Mouse (Mus musculus): ENCODE results near the gene Spock1.
A peak's percentile ranks its signal among the peaks of the same experiment; 100 is the strongest.

The Spock1 gene

DNA sequence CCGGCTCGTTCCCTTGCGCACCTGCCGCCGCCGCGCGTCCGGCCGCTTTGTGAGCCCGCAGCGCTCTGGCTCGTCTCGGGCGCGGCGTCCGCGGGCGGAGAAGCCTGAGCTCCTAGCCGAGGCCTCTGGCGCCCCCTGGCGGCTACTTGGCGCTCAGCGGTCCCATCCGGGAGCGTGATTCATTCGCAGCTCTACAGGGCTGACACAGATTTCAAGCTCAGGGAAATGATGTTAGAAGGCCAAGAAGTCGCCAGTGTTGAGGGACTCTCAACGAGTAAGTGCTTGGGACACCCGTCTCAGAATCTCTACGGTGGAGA lies at the start of gene Spock1:
Spock1 (minus strand) TSS at position 67 of the 317 bp plus-strand sequence.
- peak; percentile 74 to 94 for DNase-seq (ENCODE audit: low spot score in 2 of 2)

DNA sequence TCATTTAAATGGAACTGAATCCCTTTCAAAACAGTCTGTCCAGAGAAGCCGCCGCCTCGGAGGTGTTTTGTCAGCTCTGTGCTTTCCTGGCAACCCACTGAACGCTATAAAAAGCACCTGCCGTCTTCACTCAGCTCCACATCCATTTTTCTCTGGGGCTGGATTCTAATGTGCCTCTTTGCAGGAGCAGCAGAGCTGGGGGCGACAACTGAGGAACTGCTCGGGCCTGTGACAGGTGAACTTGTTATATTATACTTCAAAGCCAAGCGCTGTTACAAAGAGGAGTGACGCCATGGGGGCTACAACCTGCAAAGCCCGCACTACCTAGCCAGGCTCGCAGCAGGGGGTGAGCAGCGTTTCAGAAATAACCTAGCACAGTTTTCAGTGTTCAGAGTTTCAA lies 42.0 kb upstream of the Spock1 start:
- DNase-seq (ENCODE audit: low spot score in 2 of 2): peak; percentile 42 to 53

GRCm38 (mm10) chr13:57949513-57949912 lies 41.4 kb upstream of the Spock1 start:
- DNase-seq (ENCODE audit: low spot score in 2 of 2): no peak

DNA sequence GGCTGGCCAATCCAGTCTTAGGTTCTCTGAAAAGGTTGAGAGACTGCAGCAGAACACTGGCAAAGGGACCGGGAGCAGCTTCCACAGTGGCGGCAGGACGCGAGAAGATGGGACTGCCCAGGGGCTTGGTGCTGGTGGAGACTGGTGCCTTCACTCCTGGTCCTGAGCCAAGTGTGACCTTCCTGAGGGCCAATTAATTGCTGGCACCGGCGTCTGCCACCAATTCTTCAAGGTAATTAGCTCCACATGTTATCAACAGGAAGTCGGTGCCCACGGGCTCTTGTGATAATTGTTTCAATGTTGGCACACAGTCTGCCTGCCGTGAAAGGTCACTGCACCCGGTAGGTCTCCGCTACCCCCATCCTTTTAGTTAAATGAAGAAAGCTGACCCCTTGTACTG lies 37.1 kb upstream of the Spock1 start:
- DNase-seq (ENCODE audit: low spot score in 2 of 2): no peak

DNA sequence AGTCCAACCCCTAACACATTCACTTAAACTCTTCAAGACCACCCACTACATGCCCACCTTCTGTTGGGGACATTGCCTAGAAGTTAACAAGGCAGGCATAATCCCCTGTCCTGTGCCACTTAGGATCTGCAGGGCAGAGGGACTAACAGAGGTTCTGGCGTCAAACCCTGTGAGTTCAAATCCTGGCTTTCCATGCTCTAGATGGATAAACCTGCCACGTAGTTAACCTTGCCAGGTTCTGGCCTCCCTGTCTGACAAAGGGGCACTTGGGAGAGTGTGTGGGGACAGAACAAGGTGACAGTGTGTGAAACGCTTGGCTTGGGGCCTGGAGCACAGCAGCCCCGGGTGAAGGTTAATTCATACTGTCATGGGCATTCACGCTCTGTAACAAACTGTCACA lies 36.3 kb upstream of the Spock1 start:
- DNase-seq (ENCODE audit: low spot score in 2 of 2): no peak

- no peak for DNase-seq (ENCODE audit: low spot score in 2 of 2)
Observed at GRCm38 (mm10) chr13:57943900-57944299, 35.8 kb upstream of the Spock1 start.

GRCm38 (mm10) chr13:57937463-57938229 lies 29.5 kb upstream of the Spock1 start:
- DNase-seq (ENCODE audit: low spot score in 2 of 2): peak; percentile 28 to 38

GRCm38 (mm10) chr13:57931998-57932397 lies 23.9 kb upstream of the Spock1 start:
- DNase-seq (ENCODE audit: low spot score in 2 of 2): no peak

GRCm38 (mm10) chr13:57931376-57931775 lies 23.2 kb upstream of the Spock1 start:
- DNase-seq (ENCODE audit: low spot score in 2 of 2): no peak

DNA sequence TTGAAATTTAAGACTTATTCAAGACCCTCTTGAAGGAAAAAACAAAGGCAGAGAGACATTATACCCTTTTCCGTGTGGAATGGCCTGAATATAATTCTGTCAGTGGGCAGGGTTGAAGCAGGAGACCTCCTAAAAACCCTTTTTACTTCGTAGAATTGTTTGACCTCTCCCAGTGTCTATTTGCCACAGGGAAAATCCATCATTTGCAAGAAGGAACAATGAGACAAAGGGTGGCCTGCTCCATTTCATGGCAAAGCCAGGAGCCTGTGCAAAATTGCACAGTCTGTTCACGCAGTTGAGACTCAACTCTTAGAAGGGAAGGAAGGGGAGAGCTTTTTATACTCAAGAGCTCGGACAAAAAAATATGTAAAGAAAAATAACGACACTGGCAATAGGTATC lies 22.6 kb upstream of the Spock1 start:
- DNase-seq (ENCODE audit: low spot score in 2 of 2): no peak

GRCm38 (mm10) chr13:57930283-57930682 lies 22.2 kb upstream of the Spock1 start:
- no peak for DNase-seq (ENCODE audit: low spot score in 2 of 2)

- DNase-seq (ENCODE audit: low spot score in 2 of 2): no peak
Observed at GRCm38 (mm10) chr13:57919947-57920346, 11.8 kb upstream of the Spock1 start.

DNA sequence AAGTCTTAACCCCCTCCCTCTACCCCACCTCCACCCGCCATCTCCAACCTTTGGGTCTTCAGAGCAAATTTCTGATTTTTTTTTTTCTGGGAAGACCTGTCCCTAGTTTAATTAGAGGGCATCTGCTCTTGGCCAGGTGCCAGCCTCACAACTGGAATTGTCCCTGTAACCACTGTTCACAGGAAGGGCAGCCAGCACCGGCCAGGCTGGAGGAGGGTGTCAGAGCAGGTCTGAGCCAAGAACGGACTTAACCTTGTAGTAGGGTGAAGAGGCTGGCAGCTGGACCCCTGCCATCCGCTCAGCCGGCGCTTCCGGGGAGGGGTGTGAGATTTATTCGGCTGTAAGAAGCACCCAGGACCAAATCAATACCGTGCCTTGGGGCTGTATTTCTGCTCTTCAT lies 3.0 kb upstream of the Spock1 start:
- no peak for DNase-seq (ENCODE audit: low spot score in 2 of 2)

DNA sequence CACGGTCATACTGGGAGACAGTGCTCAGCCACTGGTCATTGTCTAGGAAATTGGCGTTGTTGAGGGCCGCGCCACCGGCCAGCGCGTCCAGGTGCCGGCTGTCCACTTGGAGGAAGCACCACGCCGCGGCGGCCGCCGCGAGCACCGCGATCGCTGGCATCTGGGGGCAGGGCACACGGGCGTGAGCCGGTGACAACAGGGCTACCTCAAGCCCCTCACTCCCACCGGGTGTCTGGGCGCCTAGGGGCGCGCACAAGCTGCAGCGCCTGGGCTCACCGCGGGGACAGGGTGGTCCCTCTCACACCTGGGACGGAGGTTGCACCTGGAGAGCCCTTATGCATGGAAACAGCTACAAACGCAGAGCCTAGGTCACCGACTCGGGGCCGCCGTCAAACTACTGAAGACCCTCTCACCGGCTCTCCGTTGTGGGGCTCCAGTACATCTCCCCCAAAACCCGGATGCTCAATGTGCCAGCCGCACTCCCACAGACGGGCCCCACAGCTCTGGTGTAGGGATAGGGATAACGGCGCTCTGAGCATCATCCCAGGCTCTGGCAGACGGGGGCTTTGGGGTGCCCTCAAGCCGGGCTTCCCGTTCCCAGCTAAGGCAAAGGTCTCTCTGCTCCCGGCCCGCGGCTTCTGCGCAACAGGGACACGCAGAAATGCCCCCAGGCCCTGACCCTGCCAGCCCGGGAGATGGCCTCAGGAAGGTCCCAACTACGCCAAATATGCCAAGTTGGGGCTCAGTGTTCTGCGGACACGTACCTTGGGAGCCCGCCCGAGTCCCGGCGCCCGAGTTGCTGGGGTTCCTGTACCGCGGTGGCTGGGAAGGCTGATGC lies 485 bp downstream of the Spock1 start:
- no peak for DNase-seq (ENCODE audit: low spot score in 2 of 2)

DNA sequence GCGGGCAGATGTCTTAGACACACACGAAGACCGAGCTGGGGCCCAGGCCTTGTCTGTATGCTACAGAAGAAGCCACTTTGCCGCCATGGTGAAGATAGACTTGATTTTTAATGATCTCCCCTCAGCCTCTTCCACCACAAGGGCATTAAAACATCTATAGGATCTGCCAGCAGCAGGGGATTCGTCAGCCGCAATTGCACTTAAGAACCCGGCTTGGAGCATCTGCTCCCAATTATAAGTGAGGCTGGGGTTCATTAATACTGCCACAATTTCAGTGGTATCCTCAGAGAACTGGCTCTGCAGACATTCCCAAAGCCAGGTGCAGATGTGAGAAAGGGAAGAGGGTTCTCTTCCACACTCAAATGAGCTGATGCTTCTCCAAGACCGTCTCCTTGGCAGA lies 13.5 kb downstream of the Spock1 start:
- no peak for DNase-seq (ENCODE audit: low spot score in 2 of 2)

GRCm38 (mm10) chr13:57889708-57890107 lies 18.4 kb downstream of the Spock1 start:
- DNase-seq (ENCODE audit: low spot score in 2 of 2): no peak

- DNase-seq (ENCODE audit: low spot score in 2 of 2): no peak
Observed at GRCm38 (mm10) chr13:57889050-57889449, 19.1 kb downstream of the Spock1 start.

DNA sequence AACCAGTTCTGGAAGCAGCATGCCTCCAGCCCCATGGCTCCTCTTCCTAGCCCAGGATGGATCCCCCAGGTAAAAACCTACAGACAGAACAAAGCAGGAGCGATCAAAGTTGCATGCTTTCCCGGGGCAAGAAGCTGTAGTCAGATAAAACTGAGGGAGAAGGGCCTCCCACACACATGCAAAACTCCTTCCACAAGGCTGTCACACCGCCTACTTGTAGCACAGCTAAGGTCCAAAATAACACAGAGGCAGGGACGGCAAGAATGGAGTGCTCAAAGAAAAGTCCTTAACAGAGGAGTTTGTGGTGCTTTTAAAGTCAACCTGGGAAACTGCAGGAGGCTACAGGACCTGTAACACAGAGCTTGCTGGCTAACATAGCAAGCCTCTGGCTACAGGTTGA lies 28.3 kb downstream of the Spock1 start:
- peak in 1 of 2 experiments; percentile 31 for DNase-seq (ENCODE audit: low spot score in 2 of 2)

DNA sequence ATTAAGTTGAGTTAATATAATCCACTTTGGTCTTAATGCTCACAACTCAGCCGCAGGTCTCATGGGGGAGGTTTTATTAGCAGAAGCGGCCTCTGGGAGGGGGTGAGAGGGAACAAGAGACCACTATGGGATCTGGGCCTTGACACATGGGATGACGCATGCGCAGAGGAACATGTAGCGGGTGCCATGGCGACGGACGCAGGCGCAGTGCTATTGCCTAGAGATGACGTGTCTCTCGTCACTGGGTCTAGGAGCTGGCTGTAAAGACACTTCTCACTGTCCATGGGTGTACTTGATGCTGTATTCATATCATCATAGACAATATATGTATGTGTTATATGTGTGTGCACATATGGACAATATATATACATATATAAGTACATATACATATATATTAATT lies 29.3 kb downstream of the Spock1 start:
- DNase-seq (ENCODE audit: low spot score in 2 of 2): no peak

GRCm38 (mm10) chr13:57877782-57878181 lies 30.4 kb downstream of the Spock1 start:
- no peak for DNase-seq (ENCODE audit: low spot score in 2 of 2)

DNA sequence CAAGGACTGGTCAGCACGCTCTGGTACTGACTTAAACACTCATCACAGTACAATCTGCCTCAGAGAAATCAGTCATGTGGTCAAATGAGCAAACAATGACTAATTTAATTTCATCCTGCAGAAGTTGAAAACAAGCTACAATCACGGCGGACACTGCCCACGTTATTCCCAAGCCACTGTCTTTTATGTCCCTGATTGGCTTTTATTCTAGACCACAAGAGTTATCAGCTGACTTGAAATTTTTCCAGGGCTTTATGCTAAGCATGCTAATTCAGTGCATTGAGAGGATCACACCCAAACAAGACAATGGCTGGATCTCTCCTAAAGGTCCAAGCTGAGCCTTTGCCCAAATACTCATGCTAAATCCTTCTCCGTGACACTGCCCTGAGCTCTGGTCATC lies 31.2 kb downstream of the Spock1 start:
- no peak for DNase-seq (ENCODE audit: low spot score in 2 of 2)

- DNase-seq (ENCODE audit: low spot score in 2 of 2): no peak
Observed at GRCm38 (mm10) chr13:57870058-57870457, 38.1 kb downstream of the Spock1 start.

DNA sequence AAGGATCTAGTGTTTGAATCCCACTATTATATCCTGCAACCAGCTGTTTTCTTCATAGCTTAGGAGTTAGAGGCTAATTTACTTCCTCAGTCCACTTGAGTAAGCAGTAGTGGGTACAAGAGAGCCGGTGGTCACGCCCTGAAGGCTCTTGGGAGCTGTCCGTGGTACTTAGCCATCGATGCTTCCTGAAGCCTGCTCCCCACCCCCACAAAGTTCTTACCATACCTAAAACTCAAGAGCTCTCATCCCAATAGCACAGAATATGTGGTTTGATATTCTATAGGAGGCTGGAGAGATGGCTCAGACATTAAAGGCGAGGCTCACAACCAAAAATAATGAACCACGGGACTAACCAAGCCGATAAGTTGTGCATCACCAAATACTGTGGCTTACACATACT lies 40.5 kb downstream of the Spock1 start:
- no peak for DNase-seq (ENCODE audit: low spot score in 2 of 2)

Measured in frontal cortex, postnatal 14 days (tissue).